ENCODE assay signal across 9 mouse cellular contexts in genomic region chr8:18345322-18345721, GRCm38 (mm10).
DNase-seq lines count a peak whose midpoint lies in the region.
"Had no signal": no experiment of that assay in that cellular context is flagged by ENCODE, and none has a peak within 500 bp of the region (broad histone marks: within the 10 kb centered on the region; RNA-seq: fewer than 3 reads in every experiment).

No protein-coding gene starts in this region.

- DNase-seq in adrenal gland, adult (ENCODE audit: inconsistent age in 2 of 2, low spot score in 1 of 2), result peak; percentile 20 to 66
- no peak for DNase-seq in adrenal gland, adult 8-10 months
- DNase-seq in MN1 (ENCODE audit: low spot score), result peak; percentile 34
- DNase-seq in cerebellum, postnatal 10 days, result peak; percentile 85
- peak; percentile 16 to 17 for DNase-seq in frontal cortex, postnatal 25 days (ENCODE audit: low spot score in 2 of 2)
- DNase-seq in kidney, postnatal 36 days, result peak; percentile 38 to 69
- peak; percentile 9 for DNase-seq in lung, postnatal 36 days
- DNase-seq in right cerebral cortex, postnatal 14 days, result peak; percentile 60
- DNase-seq: liver, embryonic 13.5 days had no signal
